Mouse (Mus musculus) neural tube, embryonic 13.5 days (tissue): ENCODE results near the gene Pgd. TPM values are rescaled to one million over a fixed set of nuclear protein-coding genes. Genes with fewer than 3 reads are reported as not detected.
A peak's percentile ranks its signal among the peaks of the same experiment; 100 is the strongest.

Source experiments
- ATAC-seq: fragments of 200-750 bp; cut with Nextera tagmentation; 2 replicates; pipeline ENCODE4 v1.8.0; 2017; ENCODE audit warnings: low read depth, mild to moderate bottlenecking, moderate TSS enrichment, moderate library complexity
- H3K27ac ChIP-seq: fragments of 300-500 bp; sonication (generic); replicated peaks from 2 replicates; pipeline ENCODE4 v1.5.1; 2015; ENCODE audit warnings: moderate library complexity, mild to moderate bottlenecking, inconsistent platforms
- H3K27me3 ChIP-seq: fragments of 300-500 bp; sonication (generic); 2 replicates; pipeline ENCODE4 v1.6.1; 2015; ENCODE audit warnings: mild to moderate bottlenecking, inconsistent platforms
- H3K36me3 ChIP-seq: fragments of 300-500 bp; sonication (generic); 2 replicates; pipeline ENCODE4 v1.6.1; 2015; ENCODE audit warnings: mild to moderate bottlenecking, inconsistent platforms
- H3K4me1 ChIP-seq: fragments of 300-500 bp; sonication (generic); replicated peaks from 2 replicates; pipeline ENCODE4 v1.6.1; 2015; ENCODE audit warnings: inconsistent platforms
- H3K4me2 ChIP-seq: fragments of 300-500 bp; sonication (generic); 2 replicates; pipeline ENCODE4 v1.6.1; 2015; ENCODE audit warnings: inconsistent platforms, mild to moderate bottlenecking, moderate library complexity
- H3K4me3 ChIP-seq: fragments of 300-500 bp; sonication (generic); 2 replicates; pipeline ENCODE4 v1.5.1; 2015; ENCODE audit warnings: mild to moderate bottlenecking, inconsistent platforms
- H3K9ac ChIP-seq: fragments of 300-500 bp; sonication (generic); 2 replicates; pipeline ENCODE4 v1.6.1; 2015; ENCODE audit warnings: moderate library complexity, mild to moderate bottlenecking, inconsistent platforms
- H3K9me3 ChIP-seq: fragments of 300-500 bp; sonication (generic); 2 replicates; pipeline ENCODE4 v1.6.1; 2016; ENCODE audit warnings: inconsistent platforms
- WGBS: fragments of 180-500 bp; shearing (Covaris S2); methylation state at CpG from one replicate; pipeline ENCODE4 v1.1.7; 2015; 5-methylcytosine and 5-hydroxymethylcytosine counted together
- polyA plus RNA-seq: library from polyadenylated mRNA; unstranded; fragments of >200 nt; fragmentation: Nextera tagmentation; extraction: Ambion mirVana; gene quantifications from 2 replicates; pipeline ENCODE4 v1.2.1, GENCODE M21; 2015

Pgd gene
- polyA plus RNA-seq, 1 experiment from 2014 or later: 117 TPM

GRCm38 (mm10) chr4:149149196-149149595 is 17.4 kb downstream of the Pgd start:
- Histone ChIP-seq H3K27me3 (no peaks in the 10 kb centered on the region), H3K4me1 (0 out of 2 replicates have a peak, but pooled peaks cover 3% of the 10 kb centered on the region), H3K9me3 (no peaks in the 10 kb centered on the region), H3K27ac (peak overlapping the region; percentile 39; the same call in 1 of the 2 replicates), H3K9ac (no peak overlapping the region), H3K4me3 (no peak overlapping the region), H3K4me2 (no peak overlapping the region), H3K36me3 (peaks cover 53% of the 10 kb centered on the region)
- ATAC-seq: no peak
- WGBS: 81% methylated on average over 9 of the region's 9 CpGs

- no peaks in the 10 kb centered on the region for H3K27me3 ChIP-seq
- H3K36me3 ChIP-seq: peaks cover 42% of the 10 kb centered on the region
- no peaks in the 10 kb centered on the region for H3K9me3 ChIP-seq
- 0 out of 2 replicates have a peak, but pooled peaks cover 3% of the 10 kb centered on the region for H3K4me1 ChIP-seq
- H3K4me2 ChIP-seq: no peak overlapping the region
- H3K27ac ChIP-seq: no peak overlapping the region
- 79% methylated on average over 4 of the region's 4 CpGs for WGBS
- H3K4me3 ChIP-seq: no peak overlapping the region
- no peak overlapping the region for H3K9ac ChIP-seq
- no peak for ATAC-seq
Measured at GRCm38 (mm10) chr4:149148084-149148483, 18.5 kb downstream of the Pgd start.

- Histone ChIP-seq H3K4me1 (0 out of 2 replicates have a peak, but pooled peaks cover 3% of the 10 kb centered on the region), H3K36me3 (peaks cover 36% of the 10 kb centered on the region), H3K27ac (no peak overlapping the region), H3K27me3 (no peaks in the 10 kb centered on the region), H3K9ac (no peak overlapping the region), H3K4me2 (no peak overlapping the region), H3K4me3 (no peak overlapping the region), H3K9me3 (no peaks in the 10 kb centered on the region)
- ATAC-seq: no peak
- WGBS: 91% methylated on average over 7 of the region's 7 CpGs
Measured at GRCm38 (mm10) chr4:149147528-149147927, 19.0 kb downstream of the Pgd start.

GRCm38 (mm10) chr4:149145151-149145550 is 21.4 kb downstream of the Pgd start:
- H3K27ac ChIP-seq: no peak overlapping the region
- H3K4me3 ChIP-seq: no peak overlapping the region
- no peaks in the 10 kb centered on the region for H3K27me3 ChIP-seq
- WGBS: 81% methylated on average over 4 of the region's 4 CpGs
- no peak for ATAC-seq
- no peaks in the 10 kb centered on the region for H3K9me3 ChIP-seq
- H3K4me1 ChIP-seq: 0 out of 2 replicates have a peak, but pooled peaks cover 3% of the 10 kb centered on the region
- no peak overlapping the region for H3K9ac ChIP-seq
- peaks cover 13% of the 10 kb centered on the region for H3K36me3 ChIP-seq
- H3K4me2 ChIP-seq: no peak overlapping the region

GRCm38 (mm10) chr4:149144459-149144858 is 22.1 kb downstream of the Pgd start:
- Histone ChIP-seq H3K4me2 (no peak overlapping the region), H3K27ac (peak overlapping the region; percentile 65; the same call in 1 of the 2 replicates), H3K9me3 (no peaks in the 10 kb centered on the region), H3K4me1 (0 out of 2 replicates have a peak, but pooled peaks cover 3% of the 10 kb centered on the region), H3K9ac (0 out of 2 replicates have a peak overlapping the region, but pooled peaks have one; percentile 31), H3K36me3 (peaks cover 6% of the 10 kb centered on the region), H3K4me3 (no peak overlapping the region), H3K27me3 (no peaks in the 10 kb centered on the region)
- peak; percentile 83 for ATAC-seq
- 0% methylated on average over 3 of the region's 3 CpGs for WGBS

GRCm38 (mm10) chr4:149143594-149143993 is 23.0 kb downstream of the Pgd start:
- H3K9ac ChIP-seq: no peak overlapping the region
- H3K27ac ChIP-seq: no peak overlapping the region
- no peak overlapping the region for H3K4me3 ChIP-seq
- no peaks in the 10 kb centered on the region for H3K36me3 ChIP-seq
- 0 out of 2 replicates have a peak, but pooled peaks cover 3% of the 10 kb centered on the region for H3K4me1 ChIP-seq
- no peak for ATAC-seq
- no peaks in the 10 kb centered on the region for H3K9me3 ChIP-seq
- 28% methylated on average over 4 of the region's 4 CpGs for WGBS
- H3K4me2 ChIP-seq: no peak overlapping the region
- no peaks in the 10 kb centered on the region for H3K27me3 ChIP-seq

GRCm38 (mm10) chr4:149138515-149138914 is 28.1 kb downstream of the Pgd start:
- Histone ChIP-seq H3K36me3 (no peaks in the 10 kb centered on the region), H3K4me3 (no peak overlapping the region), H3K4me1 (peaks cover 8% of the 10 kb centered on the region), H3K9me3 (no peaks in the 10 kb centered on the region), H3K9ac (no peak overlapping the region), H3K4me2 (no peak overlapping the region), H3K27me3 (no peaks in the 10 kb centered on the region), H3K27ac (no peak overlapping the region)
- 86% methylated on average over 8 of the region's 8 CpGs for WGBS
- no peak for ATAC-seq

GRCm38 (mm10) chr4:149136982-149137770 is 29.4 kb downstream of the Pgd start, which contains the start of gene Cenps:
TSS of gene Cenps (minus strand) at chr4:149137629.
- WGBS: 2% methylated on average over 68 of the region's 68 CpGs
- H3K9ac ChIP-seq: peak within 1 kb of the TSS; percentile 76
- H3K4me3 ChIP-seq: peak within 1 kb of the TSS; percentile 66
- peak; percentile 91 for ATAC-seq
- no peaks in the 10 kb centered on the region for H3K9me3 ChIP-seq
- H3K4me1 ChIP-seq: peaks cover 8% of the 10 kb centered on the region
- no peaks in the 10 kb centered on the region for H3K27me3 ChIP-seq
- peak within 1 kb of the TSS; percentile 59 for H3K4me2 ChIP-seq
- H3K27ac ChIP-seq: peak within 1 kb of the TSS; percentile 84
- H3K36me3 ChIP-seq: no peaks in the 10 kb centered on the region

GRCm38 (mm10) chr4:149136116-149136850 is 30.3 kb downstream of the Pgd start:
- H3K9ac ChIP-seq: peak overlapping the region; percentile 76
- 71% methylated on average over 18 of the region's 18 CpGs for WGBS
- ATAC-seq: no peak
- H3K9me3 ChIP-seq: no peaks in the 10 kb centered on the region
- H3K4me1 ChIP-seq: peaks cover 8% of the 10 kb centered on the region
- H3K4me2 ChIP-seq: peak overlapping the region; percentile 59
- no peaks in the 10 kb centered on the region for H3K27me3 ChIP-seq
- H3K27ac ChIP-seq: no peak overlapping the region; the same call in 1 of the 2 replicates
- H3K36me3 ChIP-seq: 0 out of 2 replicates have a peak, but pooled peaks cover 4% of the 10 kb centered on the region
- H3K4me3 ChIP-seq: peak overlapping the region; percentile 66

- no peak overlapping the region for H3K27ac ChIP-seq
- peaks cover 8% of the 10 kb centered on the region for H3K4me1 ChIP-seq
- no peak overlapping the region for H3K4me3 ChIP-seq
- no peaks in the 10 kb centered on the region for H3K27me3 ChIP-seq
- ATAC-seq: no peak
- WGBS: 55% methylated on average over 5 of the region's 5 CpGs
- H3K4me2 ChIP-seq: no peak overlapping the region
- no peak overlapping the region for H3K9ac ChIP-seq
- no peaks in the 10 kb centered on the region for H3K9me3 ChIP-seq
- peaks cover 13% of the 10 kb centered on the region for H3K36me3 ChIP-seq
Measured at GRCm38 (mm10) chr4:149133395-149133794, 33.2 kb downstream of the Pgd start.

GRCm38 (mm10) chr4:149131789-149132565 is 34.6 kb downstream of the Pgd start:
- Histone ChIP-seq H3K9ac (no peak overlapping the region), H3K27ac (no peak overlapping the region), H3K4me1 (peaks cover 8% of the 10 kb centered on the region), H3K27me3 (no peaks in the 10 kb centered on the region), H3K9me3 (no peaks in the 10 kb centered on the region), H3K4me2 (no peak overlapping the region), H3K36me3 (peaks cover 23% of the 10 kb centered on the region), H3K4me3 (no peak overlapping the region)
- 86% methylated on average over 21 of the region's 21 CpGs for WGBS
- no peak for ATAC-seq
